Mouse (Mus musculus) stomach, embryonic 16.5 days (tissue): Measurements from ENCODE around the gene Gh. TPM values are rescaled to one million over a fixed set of nuclear protein-coding genes. Genes with fewer than 3 reads are reported as not detected.

Experiments
- ATAC-seq: fragments of 200-750 bp; cut with Nextera tagmentation; 2 replicates; pipeline ENCODE4 v1.8.0; 2017; ENCODE audit warnings: moderate number of reproducible peaks, moderate TSS enrichment; ENCODE audit not compliant: insufficient read depth, low FRiP score
- H3K27ac ChIP-seq: fragments of 300-500 bp; sonication (generic); 2 replicates; pipeline ENCODE4 v1.5.1; 2014; ENCODE audit warnings: low read length
- H3K27me3 ChIP-seq: fragments of 300-500 bp; sonication (generic); 2 replicates; pipeline ENCODE4 v1.6.1; 2014; ENCODE audit warnings: low read length, control low read depth, mixed read lengths; ENCODE audit not compliant: control insufficient read depth, insufficient read depth
- H3K36me3 ChIP-seq: fragments of 300-500 bp; sonication (generic); 2 replicates; pipeline ENCODE4 v1.6.1; 2014; ENCODE audit warnings: low read length; ENCODE audit not compliant: control insufficient read depth, insufficient read depth
- H3K4me1 ChIP-seq: fragments of 300-500 bp; sonication (generic); 2 replicates; pipeline ENCODE4 v1.6.1; 2014; ENCODE audit warnings: low read length, control low read depth, mixed read lengths; ENCODE audit not compliant: control insufficient read depth, insufficient read depth
- H3K4me2 ChIP-seq: fragments of 300-500 bp; sonication (generic); 2 replicates; pipeline ENCODE4 v1.6.1; 2014; ENCODE audit warnings: low read depth, low read length, mixed read lengths
- H3K4me3 ChIP-seq: fragments of 300-500 bp; sonication (generic); replicated peaks from 2 replicates; pipeline ENCODE4 v1.5.1; 2014; ENCODE audit warnings: mild to moderate bottlenecking, low read length
- H3K9ac ChIP-seq: fragments of 300-500 bp; sonication (generic); 2 replicates; pipeline ENCODE4 v1.6.1; 2014; ENCODE audit warnings: low read length
- H3K9me3 ChIP-seq: fragments of 300-500 bp; sonication (generic); replicated peaks from 2 replicates; pipeline ENCODE4 v1.6.1; 2016; ENCODE audit warnings: low read length, control low read depth; ENCODE audit not compliant: control insufficient read depth
- WGBS: fragments of 180-500 bp; shearing (Covaris S2); extraction: QIAGEN DNeasy Blood & Tissue Kit; methylation state at CpG from one replicate; pipeline ENCODE4 v1.1.7; 2014; 5-methylcytosine and 5-hydroxymethylcytosine counted together
- polyA plus RNA-seq: library from polyadenylated mRNA; unstranded; fragments of >200 nt; fragmentation: Nextera tagmentation; extraction: Ambion mirVana; gene quantifications from 2 replicates; pipeline ENCODE4 v1.2.1, GENCODE M21; 2015

Gene Gh
- polyA plus RNA-seq, 1 experiment from 2014 or later: not detected

- peaks cover 18% of the 10 kb centered on the region for H3K4me1 ChIP-seq
- WGBS: 72% methylated on average over 14 of the region's 14 CpGs
- no peak overlapping the region for H3K27ac ChIP-seq
- H3K9me3 ChIP-seq: no peaks in the 10 kb centered on the region
- ATAC-seq: no peak
- no peak overlapping the region for H3K9ac ChIP-seq
- H3K4me2 ChIP-seq: no peak overlapping the region
- H3K36me3 ChIP-seq: peaks cover 53% of the 10 kb centered on the region
- no peaks in the 10 kb centered on the region for H3K27me3 ChIP-seq
- no peak overlapping the region for H3K4me3 ChIP-seq
These were observed 40.7 kb downstream of the Gh start for GRCm38 (mm10) chr11:106260826-106261450.

DNA sequence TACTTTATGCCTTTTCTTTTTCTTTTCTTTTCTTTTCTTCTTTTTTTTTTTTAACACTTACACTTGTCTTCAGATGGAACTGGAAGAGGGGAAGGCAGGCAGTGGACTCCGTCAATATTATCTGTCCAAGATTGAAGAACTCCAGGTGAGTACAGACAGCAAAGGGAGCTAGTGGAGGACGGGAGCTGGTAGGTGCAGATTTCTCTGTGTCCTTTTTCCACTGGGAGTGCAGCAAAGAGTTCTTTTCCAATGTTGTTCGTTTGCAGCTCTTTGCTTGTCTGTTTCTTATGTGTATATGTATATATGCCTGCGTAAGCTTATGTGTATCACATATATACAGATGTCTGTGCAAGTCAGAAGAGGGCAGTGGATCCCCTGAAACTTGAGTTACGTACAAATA is 44.9 kb downstream of the Gh start:
- 55% methylated on average over 5 of the region's 5 CpGs for WGBS
- H3K4me2 ChIP-seq: peak overlapping the region; percentile 90
- H3K4me3 ChIP-seq: peak overlapping the region; percentile 73
- no peaks in the 10 kb centered on the region for H3K27me3 ChIP-seq
- no peak overlapping the region for H3K27ac ChIP-seq
- peaks cover 21% of the 10 kb centered on the region for H3K4me1 ChIP-seq
- H3K9me3 ChIP-seq: no peaks in the 10 kb centered on the region
- peak overlapping the region; percentile 88 for H3K9ac ChIP-seq
- no peak for ATAC-seq
- H3K36me3 ChIP-seq: peaks cover 20% of the 10 kb centered on the region; the same call in 1 of the 2 replicates

- ATAC-seq: peak; percentile 92
- H3K27me3 ChIP-seq: no peaks in the 10 kb centered on the region
- H3K9ac ChIP-seq: peak within 1 kb of the TSS; percentile 88
- H3K4me2 ChIP-seq: peak within 1 kb of the TSS; percentile 90
- H3K4me1 ChIP-seq: peaks cover 21% of the 10 kb centered on the region
- peak within 1 kb of the TSS; percentile 73 for H3K4me3 ChIP-seq
- H3K36me3 ChIP-seq: peaks cover 15% of the 10 kb centered on the region; the same call in 1 of the 2 replicates
- H3K27ac ChIP-seq: peak within 1 kb of the TSS; percentile 71
- under 1% methylated on average over 42 of the region's 42 CpGs for WGBS
- no peaks in the 10 kb centered on the region for H3K9me3 ChIP-seq
These were observed 45.8 kb downstream of the Gh start, which contains the start of the genes Ftsj3 and Psmc5 for GRCm38 (mm10) chr11:106255685-106256451. Gene Ftsj3 (minus strand): TSS chr11:106256079. Gene Psmc5 (plus strand): TSS chr11:106256154.

DNA sequence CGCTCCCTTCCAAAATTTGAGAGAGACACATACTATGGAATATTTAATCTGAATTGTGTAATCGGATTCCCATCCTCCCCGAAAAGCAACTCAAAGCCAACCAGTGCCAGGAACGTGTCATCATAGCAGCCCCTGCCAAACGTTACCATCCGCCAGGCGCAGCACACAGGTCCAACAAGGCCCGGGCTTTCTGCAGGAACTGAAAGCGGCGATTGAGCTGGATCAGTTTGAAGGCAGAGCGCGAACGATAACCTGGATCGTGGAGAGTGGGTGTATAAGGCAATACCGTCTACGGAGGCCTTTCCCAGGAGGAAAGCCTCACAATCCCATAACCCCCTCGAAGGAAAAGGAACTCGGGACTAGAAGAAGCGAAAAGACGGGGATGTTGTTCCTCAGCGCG is 46.5 kb downstream of the Gh start:
- peaks cover 16% of the 10 kb centered on the region; the same call in 1 of the 2 replicates for H3K36me3 ChIP-seq
- peak overlapping the region; percentile 73 for H3K4me3 ChIP-seq
- H3K4me2 ChIP-seq: peak overlapping the region; percentile 90
- peak overlapping the region; percentile 88 for H3K9ac ChIP-seq
- peaks cover 21% of the 10 kb centered on the region for H3K4me1 ChIP-seq
- 2% methylated on average over 22 of the region's 22 CpGs for WGBS
- peak overlapping the region; percentile 55 for H3K27ac ChIP-seq
- ATAC-seq: no peak
- no peaks in the 10 kb centered on the region for H3K27me3 ChIP-seq
- no peaks in the 10 kb centered on the region for H3K9me3 ChIP-seq

- H3K9me3 ChIP-seq: no peaks in the 10 kb centered on the region
- H3K4me2 ChIP-seq: peak overlapping the region; percentile 90
- peak overlapping the region; percentile 88 for H3K9ac ChIP-seq
- ATAC-seq: no peak
- 16% methylated on average over 2 of the region's 2 CpGs for WGBS
- peaks cover 21% of the 10 kb centered on the region for H3K4me1 ChIP-seq
- peak overlapping the region; percentile 73 for H3K4me3 ChIP-seq
- peak overlapping the region; percentile 55 for H3K27ac ChIP-seq
- H3K36me3 ChIP-seq: peaks cover 19% of the 10 kb centered on the region; the same call in 1 of the 2 replicates
- no peaks in the 10 kb centered on the region for H3K27me3 ChIP-seq
These were observed 46.9 kb downstream of the Gh start for GRCm38 (mm10) chr11:106254767-106255166.

Other genes with a start within 250 kb of the Gh start
- 10.5 and 12.2 TPM in 2 replicates for gene Taco1, start 235.8 kb downstream of the Gh start, polyA plus RNA-seq
- 8.1 and 8.2 TPM in 2 replicates for gene Map3k3, start 217.3 kb downstream of the Gh start, polyA plus RNA-seq
- not detected in 2 replicates for gene Gm10840, start 141.0 kb downstream of the Gh start, polyA plus RNA-seq
- 95.6 and 111 TPM in 2 replicates for gene Limd2, start 141.0 kb downstream of the Gh start, polyA plus RNA-seq
- gene Strada, start 99.7 kb downstream of the Gh start, polyA plus RNA-seq: 18.8 and 19.6 TPM in 2 replicates
- 100 and 112 TPM in 2 replicates for gene Ccdc47, start 85.5 kb downstream of the Gh start, polyA plus RNA-seq
- gene Ddx42, start 84.9 kb downstream of the Gh start, polyA plus RNA-seq: 69.6 and 70.0 TPM in 2 replicates
- gene Ftsj3, start 45.8 kb downstream of the Gh start, polyA plus RNA-seq: 46.4 and 50.9 TPM in 2 replicates
- gene Psmc5, start 45.7 kb downstream of the Gh start, polyA plus RNA-seq: 257 and 260 TPM in 2 replicates
- 53.8 and 58.1 TPM in 2 replicates for gene Smarcd2, start 28.9 kb downstream of the Gh start, polyA plus RNA-seq
- 0.21 TPM in 2 replicates for gene Tcam1, start 25.2 kb downstream of the Gh start, polyA plus RNA-seq
- 3.5 and 3.6 TPM in 2 replicates for gene Cd79b, start 12.9 kb upstream of the Gh start, polyA plus RNA-seq
- 0.04 and 0.30 TPM in 2 replicates for gene Scn4a, start 51.4 kb upstream of the Gh start, polyA plus RNA-seq
- 0.62 and 0.96 TPM in 2 replicates for gene Prr29, start 63.6 kb upstream of the Gh start, polyA plus RNA-seq
- gene Icam2, start 86.2 kb upstream of the Gh start, polyA plus RNA-seq: 39.5 and 40.6 TPM in 2 replicates
- gene Ern1, start 186.0 kb upstream of the Gh start, polyA plus RNA-seq: 6.3 and 9.4 TPM in 2 replicates